In genomic region chr11:85170833-85171232, GRCm38 (mm10) we compare ENCODE assay signal across 14 mouse cellular contexts. TPM values are rescaled to one million over a fixed set of nuclear protein-coding genes. Genes with fewer than 3 reads are reported as not detected.
DNase-seq lines count a peak whose midpoint lies in the region; ATAC-seq and TF ChIP-seq lines count a peak whose summit lies in the region.
"Had no signal": no experiment of that assay in that cellular context is flagged by ENCODE, and none has a peak within 500 bp of the region (broad histone marks: within the 10 kb centered on the region; RNA-seq: fewer than 3 reads in every experiment).

No protein-coding gene starts in this region.

- TF ChIP-seq POLR2A in testis, adult 2 months (IDR thresholded peaks at IDR 0.05; ENCODE audit: control insufficient read depth, low read depth, low read length): peak; percentile 84; the same call in 1 of the 2 replicates

- H3K9ac ChIP-seq in forebrain, embryonic 14.5 days (ENCODE audit: low read length): no peak overlapping the region
- H3K9ac ChIP-seq in kidney, embryonic 15.5 days: no peak overlapping the region

- ATAC-seq in forebrain, embryonic 14.5 days: no peak
- ATAC-seq in kidney, embryonic 15.5 days (replicated peaks; ENCODE audit: low FRiP score): no peak; the same call in 1 of the 2 replicates

- 0 out of 2 replicates have a peak overlapping the region, but pooled peaks have one; percentile 80 for H3K27ac ChIP-seq in forebrain, embryonic 10.5 days
- H3K27ac ChIP-seq in forebrain, embryonic 14.5 days (ENCODE audit: low read depth, low read length): no peak overlapping the region
- no peak overlapping the region for H3K27ac ChIP-seq in kidney, embryonic 15.5 days
- H3K27ac ChIP-seq in testis, adult 2 months (ENCODE audit: control insufficient read depth, insufficient read depth, low read depth, low read length): peak overlapping the region; percentile 68

- peaks cover 13% of the 10 kb centered on the region for H3K4me1 ChIP-seq in forebrain, embryonic 10.5 days
- H3K4me1 ChIP-seq in forebrain, embryonic 14.5 days (ENCODE audit: control insufficient read depth, insufficient read depth, low read length): no peaks in the 10 kb centered on the region
- H3K4me1 ChIP-seq in kidney, embryonic 15.5 days: peaks cover 5% of the 10 kb centered on the region
- peaks cover 15% of the 10 kb centered on the region for H3K4me1 ChIP-seq in testis, adult 2 months (ENCODE audit: control insufficient read depth, insufficient read depth, low read length)

- peaks cover 22% of the 10 kb centered on the region for H3K27me3 ChIP-seq in forebrain, embryonic 10.5 days (ENCODE audit: poor library complexity, severe bottlenecking)
- H3K27me3 ChIP-seq in forebrain, embryonic 14.5 days (replicated peaks; ENCODE audit: control insufficient read depth, insufficient read depth, low read length): no peaks in the 10 kb centered on the region
- no peaks in the 10 kb centered on the region for H3K27me3 ChIP-seq in kidney, embryonic 15.5 days
- H3K27me3 ChIP-seq in testis, adult 2 months (ENCODE audit: control insufficient read depth, insufficient read depth, low read length): no peaks in the 10 kb centered on the region

- no peak overlapping the region for H3K4me3 ChIP-seq in forebrain, embryonic 10.5 days
- H3K4me3 ChIP-seq in forebrain, embryonic 14.5 days (ENCODE audit: low read depth, low read length): no peak overlapping the region
- H3K4me3 ChIP-seq in kidney, embryonic 15.5 days (replicated peaks): no peak overlapping the region
- H3K4me3 ChIP-seq in testis, adult 2 months (ENCODE audit: control insufficient read depth, low read depth, low read length): peak overlapping the region; percentile 91

- no peak for DNase-seq in forebrain, embryonic 10.5 days (ENCODE audit: extremely low spot score, low spot score)
- DNase-seq in forebrain, embryonic 14.5 days (ENCODE audit: low spot score): no peak
- DNase-seq in kidney, postnatal 25 days: no peak
- no peak for DNase-seq in testis, postnatal 14 days (ENCODE audit: low spot score)
- no peak for DNase-seq in layer of hippocampus, adult 18-20 months (ENCODE audit: low spot score in 2 of 2)
- DNase-seq in cerebellum, adult 8-10 months: no peak
- DNase-seq: adrenal gland, postnatal 36 days; embryo, embryonic 11 days had no signal

- no peaks in the 10 kb centered on the region for H3K9me3 ChIP-seq in forebrain, embryonic 10.5 days
- H3K9me3 ChIP-seq in forebrain, embryonic 14.5 days (replicated peaks; ENCODE audit: control insufficient read depth, low read length): no peaks in the 10 kb centered on the region
- H3K9me3 ChIP-seq in kidney, embryonic 15.5 days (replicated peaks): no peaks in the 10 kb centered on the region

- TF ChIP-seq CTCF in testis, adult 2 months (IDR thresholded peaks at IDR 0.05; ENCODE audit: control insufficient read depth, insufficient read depth, insufficient replicate concordance, low read depth, low read length): no peak

- 44% methylated on average over 2 of the region's 2 CpGs for WGBS in forebrain, embryonic 10.5 days
- WGBS in forebrain, embryonic 14.5 days: 57% methylated on average over 2 of the region's 2 CpGs
- 29% methylated on average over 2 of the region's 2 CpGs for WGBS in kidney, embryonic 15.5 days

- H3K4me2 ChIP-seq in forebrain, embryonic 14.5 days (ENCODE audit: low read length): no peak overlapping the region
- H3K4me2 ChIP-seq in kidney, embryonic 15.5 days: peak overlapping the region; percentile 55

- no peaks in the 10 kb centered on the region for H3K36me3 ChIP-seq in forebrain, embryonic 10.5 days (replicated peaks)
- no peaks in the 10 kb centered on the region for H3K36me3 ChIP-seq in forebrain, embryonic 14.5 days (ENCODE audit: control insufficient read depth, insufficient read depth, low read length)
- no peaks in the 10 kb centered on the region for H3K36me3 ChIP-seq in kidney, embryonic 15.5 days
- no peaks in the 10 kb centered on the region for H3K36me3 ChIP-seq in testis, adult 2 months (ENCODE audit: control insufficient read depth, insufficient read depth, low read length)

RNA-seq across cellular contexts. Expression of gene 1700125H20Rik, which starts 0.6 kb away (rescaled TPM):
- 0.43 and 0.48 TPM in 2 replicates for polyA plus RNA-seq in forebrain, embryonic 10.5 days (2016; fragmentation: Nextera tagmentation; extraction: Ambion mirVana)
- polyA plus RNA-seq in forebrain, embryonic 14.5 days (2014; fragmentation: Nextera tagmentation; extraction: Ambion mirVana): 0.33 and 1.3 TPM in 2 replicates
- polyA plus RNA-seq in kidney, embryonic 15.5 days (2015; fragmentation: Nextera tagmentation; extraction: Ambion mirVana): 0.32 and 0.42 TPM in 2 replicates
- polyA plus RNA-seq in testis, adult 2 months (2012; rRNA removed): 23.0 and 25.9 TPM in 2 replicates
- total RNA-seq in layer of hippocampus, adult 18-20 months (2021): not detected
- total RNA-seq: heart, postnatal 36 days; left cerebral cortex, postnatal 14 days had no signal
- polyA plus RNA-seq: gonadal fat pad, adult 2 months; spleen, adult 2 months had no signal

RNA-seq across cellular contexts. Expression of gene Usp32, which starts 30.9 kb away (rescaled TPM):
- 3.0 and 4.8 TPM in 2 replicates for polyA plus RNA-seq in forebrain, embryonic 10.5 days (2016; fragmentation: Nextera tagmentation; extraction: Ambion mirVana)
- 12.5 and 13.2 TPM in 2 replicates for polyA plus RNA-seq in forebrain, embryonic 14.5 days (2014; fragmentation: Nextera tagmentation; extraction: Ambion mirVana)
- polyA plus RNA-seq in kidney, embryonic 15.5 days (2015; fragmentation: Nextera tagmentation; extraction: Ambion mirVana): 3.6 and 5.9 TPM in 2 replicates
- 31.5 and 33.8 TPM in 2 replicates for polyA plus RNA-seq in testis, adult 2 months (2012; rRNA removed)
- total RNA-seq in layer of hippocampus, adult 18-20 months (2021): 10 to 100 TPM; 89.1 to 93.3 TPM

Comparison
In these comparisons a context has a peak if more than half of its experiments do, and no peak if none do; other contexts are left out.
1. H3K27ac ChIP-seq: peak in forebrain, embryonic 10.5 days (single experiment) and testis, adult 2 months (single experiment); none in forebrain, embryonic 14.5 days (single experiment) and kidney, embryonic 15.5 days (single experiment).
2. RNA of gene 1700125H20Rik, which starts 0.6 kb away (polyA plus RNA-seq): 23.0 to 25.9 TPM in testis, adult 2 months; 0.33 to 1.3 TPM in forebrain, embryonic 14.5 days, 0.43 to 0.48 TPM in forebrain, embryonic 10.5 days and 0.32 to 0.42 TPM in kidney, embryonic 15.5 days; every median in the first group is over 10 times any median in the second.